Mouse (Mus musculus) neural tube, embryonic 13.5 days (tissue): ENCODE data around the gene Gbp7. TPM values are rescaled to one million over a fixed set of nuclear protein-coding genes. Genes with fewer than 3 reads are reported as not detected.

ENCODE experiments used
- ATAC-seq: fragments of 200-750 bp; cut with Nextera tagmentation; 2 replicates; pipeline ENCODE4 v1.8.0; 2017; ENCODE audit warnings: low read depth, mild to moderate bottlenecking, moderate TSS enrichment, moderate library complexity
- H3K27ac ChIP-seq: fragments of 300-500 bp; sonication (generic); replicated peaks from 2 replicates; pipeline ENCODE4 v1.5.1; 2015; ENCODE audit warnings: moderate library complexity, mild to moderate bottlenecking, inconsistent platforms
- H3K27me3 ChIP-seq: fragments of 300-500 bp; sonication (generic); 2 replicates; pipeline ENCODE4 v1.6.1; 2015; ENCODE audit warnings: mild to moderate bottlenecking, inconsistent platforms
- H3K36me3 ChIP-seq: fragments of 300-500 bp; sonication (generic); 2 replicates; pipeline ENCODE4 v1.6.1; 2015; ENCODE audit warnings: mild to moderate bottlenecking, inconsistent platforms
- H3K4me1 ChIP-seq: fragments of 300-500 bp; sonication (generic); replicated peaks from 2 replicates; pipeline ENCODE4 v1.6.1; 2015; ENCODE audit warnings: inconsistent platforms
- H3K4me2 ChIP-seq: fragments of 300-500 bp; sonication (generic); 2 replicates; pipeline ENCODE4 v1.6.1; 2015; ENCODE audit warnings: inconsistent platforms, mild to moderate bottlenecking, moderate library complexity
- H3K4me3 ChIP-seq: fragments of 300-500 bp; sonication (generic); 2 replicates; pipeline ENCODE4 v1.5.1; 2015; ENCODE audit warnings: mild to moderate bottlenecking, inconsistent platforms
- H3K9ac ChIP-seq: fragments of 300-500 bp; sonication (generic); 2 replicates; pipeline ENCODE4 v1.6.1; 2015; ENCODE audit warnings: moderate library complexity, mild to moderate bottlenecking, inconsistent platforms
- H3K9me3 ChIP-seq: fragments of 300-500 bp; sonication (generic); 2 replicates; pipeline ENCODE4 v1.6.1; 2016; ENCODE audit warnings: inconsistent platforms
- WGBS: fragments of 180-500 bp; shearing (Covaris S2); methylation state at CpG from one replicate; pipeline ENCODE4 v1.1.7; 2015; 5-methylcytosine and 5-hydroxymethylcytosine counted together
- polyA plus RNA-seq: library from polyadenylated mRNA; unstranded; fragments of >200 nt; fragmentation: Nextera tagmentation; extraction: Ambion mirVana; gene quantifications from 2 replicates; pipeline ENCODE4 v1.2.1, GENCODE M21; 2015

The Gbp7 gene
- polyA plus RNA-seq, 1 experiment from 2014 or later: 1.8 TPM

GRCm38 (mm10) chr3:142570738-142571137, 40.6 kb downstream of the Gbp7 start:
- 86% methylated on average over 4 of the region's 4 CpGs for WGBS
- no peak for ATAC-seq
- H3K27me3 ChIP-seq: no peaks in the 10 kb centered on the region

GRCm38 (mm10) chr3:142577108-142577507, 47.0 kb downstream of the Gbp7 start:
- no peak overlapping the region for H3K27ac ChIP-seq
- H3K4me1 ChIP-seq: no peaks in the 10 kb centered on the region
- no peak overlapping the region for H3K9ac ChIP-seq
- no peak overlapping the region for H3K4me3 ChIP-seq
- H3K4me2 ChIP-seq: no peak overlapping the region
- 88% methylated on average over 3 of the region's 3 CpGs for WGBS
- no peaks in the 10 kb centered on the region for H3K36me3 ChIP-seq
- ATAC-seq: no peak
- H3K9me3 ChIP-seq: no peaks in the 10 kb centered on the region
- H3K27me3 ChIP-seq: no peaks in the 10 kb centered on the region

More at GRCm38 (mm10) chr3:142570738-142571137, 40.6 kb downstream of the Gbp7 start:
- H3K9ac ChIP-seq: no peak overlapping the region
- H3K36me3 ChIP-seq: no peaks in the 10 kb centered on the region
- H3K4me1 ChIP-seq: no peaks in the 10 kb centered on the region
- H3K4me2 ChIP-seq: no peak overlapping the region
- no peaks in the 10 kb centered on the region for H3K9me3 ChIP-seq
- no peak overlapping the region for H3K27ac ChIP-seq
- no peak overlapping the region for H3K4me3 ChIP-seq

- no peaks in the 10 kb centered on the region for H3K9me3 ChIP-seq
- no peak overlapping the region for H3K4me3 ChIP-seq
- H3K9ac ChIP-seq: no peak overlapping the region
- H3K4me2 ChIP-seq: no peak overlapping the region
- no peak overlapping the region for H3K27ac ChIP-seq
- no peak for ATAC-seq
- no peaks in the 10 kb centered on the region for H3K27me3 ChIP-seq
- 92% methylated on average over 4 of the region's 4 CpGs for WGBS
- no peaks in the 10 kb centered on the region for H3K36me3 ChIP-seq
- H3K4me1 ChIP-seq: no peaks in the 10 kb centered on the region
These were observed 48.2 kb downstream of the Gbp7 start for GRCm38 (mm10) chr3:142578342-142578741.

GRCm38 (mm10) chr3:142583067-142583466, 52.9 kb downstream of the Gbp7 start:
- Histone ChIP-seq H3K9me3 (no peaks in the 10 kb centered on the region), H3K36me3 (no peaks in the 10 kb centered on the region), H3K4me3 (no peak overlapping the region), H3K4me1 (no peaks in the 10 kb centered on the region), H3K27me3 (no peaks in the 10 kb centered on the region), H3K27ac (no peak overlapping the region), H3K9ac (no peak overlapping the region), H3K4me2 (no peak overlapping the region)
- no peak for ATAC-seq
- WGBS: 84% methylated on average over 4 of the region's 4 CpGs

GRCm38 (mm10) chr3:142587386-142587785, 57.2 kb downstream of the Gbp7 start:
- Histone ChIP-seq H3K27ac (no peak overlapping the region), H3K36me3 (no peaks in the 10 kb centered on the region), H3K4me2 (no peak overlapping the region), H3K27me3 (no peaks in the 10 kb centered on the region), H3K4me1 (no peaks in the 10 kb centered on the region), H3K9me3 (no peaks in the 10 kb centered on the region), H3K4me3 (no peak overlapping the region), H3K9ac (no peak overlapping the region)
- ATAC-seq: no peak

GRCm38 (mm10) chr3:142588888-142589287, 58.7 kb downstream of the Gbp7 start:
- Histone ChIP-seq H3K9ac (no peak overlapping the region), H3K4me1 (no peaks in the 10 kb centered on the region), H3K27me3 (no peaks in the 10 kb centered on the region), H3K36me3 (no peaks in the 10 kb centered on the region), H3K4me3 (no peak overlapping the region), H3K9me3 (no peaks in the 10 kb centered on the region), H3K4me2 (no peak overlapping the region), H3K27ac (no peak overlapping the region)
- ATAC-seq: no peak
- WGBS: 69% methylated on average over 2 of the region's 2 CpGs

- no peak overlapping the region for H3K4me2 ChIP-seq
- ATAC-seq: no peak
- no peaks in the 10 kb centered on the region for H3K36me3 ChIP-seq
- H3K4me1 ChIP-seq: no peaks in the 10 kb centered on the region
- H3K27ac ChIP-seq: no peak overlapping the region
- WGBS: 77% methylated on average over 4 of the region's 4 CpGs
- no peak overlapping the region for H3K9ac ChIP-seq
- no peaks in the 10 kb centered on the region for H3K27me3 ChIP-seq
- H3K9me3 ChIP-seq: no peaks in the 10 kb centered on the region
- H3K4me3 ChIP-seq: no peak overlapping the region
These were observed 60.4 kb downstream of the Gbp7 start for GRCm38 (mm10) chr3:142590431-142591067.

GRCm38 (mm10) chr3:142594547-142594946, 64.4 kb downstream of the Gbp7 start, which contains the start of gene Gbp2b:
Gene Gbp2b (plus strand): TSS chr3:142594847.
- H3K27me3 ChIP-seq: no peaks in the 10 kb centered on the region
- WGBS: 37% methylated on average over 1 of the region's 1 CpGs
- H3K4me2 ChIP-seq: no peak within 1 kb of the TSS
- no peak for ATAC-seq
- no peaks in the 10 kb centered on the region for H3K36me3 ChIP-seq
- no peak within 1 kb of the TSS for H3K9ac ChIP-seq
- no peaks in the 10 kb centered on the region for H3K4me1 ChIP-seq
- H3K4me3 ChIP-seq: no peak within 1 kb of the TSS
- no peak within 1 kb of the TSS for H3K27ac ChIP-seq
- no peaks in the 10 kb centered on the region for H3K9me3 ChIP-seq

- Histone ChIP-seq H3K4me2 (no peak overlapping the region), H3K4me1 (no peaks in the 10 kb centered on the region), H3K27ac (no peak overlapping the region), H3K9ac (no peak overlapping the region), H3K4me3 (no peak overlapping the region), H3K9me3 (no peaks in the 10 kb centered on the region), H3K36me3 (no peaks in the 10 kb centered on the region), H3K27me3 (no peaks in the 10 kb centered on the region)
- ATAC-seq: no peak
- 86% methylated on average over 3 of the region's 3 CpGs for WGBS
These were observed 67.8 kb downstream of the Gbp7 start for GRCm38 (mm10) chr3:142597923-142598322.

Other genes starting within 250 kb of the Gbp7 start
- gene Pdlim5, start 134.6 kb upstream of the Gbp7 start, polyA plus RNA-seq: 13.5 and 16.2 TPM in 2 replicates
- gene Gbp5, start 36.4 kb upstream of the Gbp7 start, polyA plus RNA-seq: 0.07 and 0.14 TPM in 2 replicates
- 0.47 and 1.5 TPM in 2 replicates for gene Gbp3, start 29.7 kb downstream of the Gbp7 start, polyA plus RNA-seq
- gene Gbp2b, start 64.5 kb downstream of the Gbp7 start, polyA plus RNA-seq: not detected in 2 replicates
- gene Gbp2, start 90.3 kb downstream of the Gbp7 start, polyA plus RNA-seq: 0.50 and 0.78 TPM in 2 replicates
- gene Kyat3, start 170.7 kb downstream of the Gbp7 start, polyA plus RNA-seq: 6.5 and 7.6 TPM in 2 replicates
- 96.2 and 104 TPM in 2 replicates for gene Gtf2b, start 234.7 kb downstream of the Gbp7 start, polyA plus RNA-seq